Mouse (Mus musculus) G1E (cell line): ENCODE measurements around the gene Rrm2.

ENCODE experiments used
- CTCF ChIP-seq: IDR thresholded peaks from 2 replicates; pipeline ENCODE4 v1.5.1; 2012; ENCODE audit warnings: low read depth, low read length, inconsistent platforms, mixed read lengths
- GATA1 ChIP-seq: IDR thresholded peaks from 2 replicates; pipeline ENCODE4 v1.6.1; 2012; ENCODE audit warnings: borderline replicate concordance, low read length, inconsistent platforms, mixed read lengths
- GATA2 ChIP-seq: IDR thresholded peaks from 2 replicates; pipeline ENCODE4 v1.6.1; 2012; ENCODE audit warnings: low read depth, low read length, inconsistent platforms, borderline replicate concordance
- POLR2AphosphoS5 ChIP-seq: IDR thresholded peaks from 2 replicates; pipeline ENCODE4 v1.6.1; 2012; ENCODE audit warnings: low read depth, low read length, inconsistent platforms; ENCODE audit not compliant: insufficient replicate concordance

GRCm38 (mm10) chr12:24680492-24681285 lies 27.4 kb upstream of the Rrm2 start:
- TF ChIP-seq GATA1 (no peak), CTCF (no peak), POLR2AphosphoS5 (no peak), GATA2 (no peak)
